Mouse (Mus musculus): ENCODE results near the gene Pi4k2a. TPM values are rescaled to one million over a fixed set of nuclear protein-coding genes. Genes with fewer than 3 reads are reported as not detected.

Gene Pi4k2a
- polyA plus RNA-seq (2015; fragmentation: Illumina TruSeq; extraction: RNeasy Lipid Tissue Mini Kit (QIAGEN cat#74804); ENCODE audit: insufficient read depth, low replicate concordance): 19.3 TPM

GRCm38 (mm10) chr19:42089748-42090595 lies at the start of gene Pi4k2a:
Gene Pi4k2a (plus strand): TSS chr19:42090470.

GRCm38 (mm10) chr19:42045269-42046102 lies 44.8 kb upstream of the Pi4k2a start, which contains the start of gene Hoga1:
Gene Hoga1 (plus strand): TSS chr19:42045610.

GRCm38 (mm10) chr19:42051948-42052347 lies 38.3 kb upstream of the Pi4k2a start, which contains the start of gene 4933411K16Rik:
Gene 4933411K16Rik (plus strand): TSS chr19:42052248.

GRCm38 (mm10) chr19:42086166-42086565 lies 4.1 kb upstream of the Pi4k2a start, which contains the start of gene Morn4:
Gene Morn4 (minus strand): TSS chr19:42086357.

GRCm38 (mm10) chr19:42128787-42129508 lies 38.7 kb downstream of the Pi4k2a start, which contains the start of gene Avpi1:
Gene Avpi1 (minus strand): TSS chr19:42129059.

GRCm38 (mm10) chr19:42147170-42147768 lies 57.0 kb downstream of the Pi4k2a start, which contains the start of gene Marveld1:
Gene Marveld1 (plus strand): TSS chr19:42147400.

GRCm38 (mm10) chr19:42163764-42164163 lies 73.5 kb downstream of the Pi4k2a start, which contains the start of gene Zfyve27:
Gene Zfyve27 (plus strand): TSS chr19:42163951.

Other genes starting within 250 kb of the Pi4k2a start
- 6.5 TPM for gene Frat2, start 242.3 kb upstream of the Pi4k2a start, polyA plus RNA-seq (2015; fragmentation: Illumina TruSeq; extraction: RNeasy Lipid Tissue Mini Kit (QIAGEN cat#74804); ENCODE audit: insufficient read depth, low replicate concordance)
- 6.1 TPM for gene Rrp12, start 194.3 kb upstream of the Pi4k2a start, polyA plus RNA-seq (2015; fragmentation: Illumina TruSeq; extraction: RNeasy Lipid Tissue Mini Kit (QIAGEN cat#74804); ENCODE audit: insufficient read depth, low replicate concordance)
- 103 TPM for gene Pgam1, start 178.5 kb upstream of the Pi4k2a start, polyA plus RNA-seq (2015; fragmentation: Illumina TruSeq; extraction: RNeasy Lipid Tissue Mini Kit (QIAGEN cat#74804); ENCODE audit: insufficient read depth, low replicate concordance)
- 43.0 TPM for gene Exosc1, start 157.0 kb upstream of the Pi4k2a start, polyA plus RNA-seq (2015; fragmentation: Illumina TruSeq; extraction: RNeasy Lipid Tissue Mini Kit (QIAGEN cat#74804); ENCODE audit: insufficient read depth, low replicate concordance)
- 57.5 TPM for gene Zdhhc16, start 157.0 kb upstream of the Pi4k2a start, polyA plus RNA-seq (2015; fragmentation: Illumina TruSeq; extraction: RNeasy Lipid Tissue Mini Kit (QIAGEN cat#74804); ENCODE audit: insufficient read depth, low replicate concordance)
- 44.2 TPM for gene Mms19, start 109.3 kb upstream of the Pi4k2a start, polyA plus RNA-seq (2015; fragmentation: Illumina TruSeq; extraction: RNeasy Lipid Tissue Mini Kit (QIAGEN cat#74804); ENCODE audit: insufficient read depth, low replicate concordance)
- gene Ubtd1, start 108.7 kb upstream of the Pi4k2a start, polyA plus RNA-seq (2015; fragmentation: Illumina TruSeq; extraction: RNeasy Lipid Tissue Mini Kit (QIAGEN cat#74804); ENCODE audit: insufficient read depth, low replicate concordance): 2.3 TPM
- gene Ankrd2, start 54.5 kb upstream of the Pi4k2a start, polyA plus RNA-seq (2015; fragmentation: Illumina TruSeq; extraction: RNeasy Lipid Tissue Mini Kit (QIAGEN cat#74804); ENCODE audit: insufficient read depth, low replicate concordance): 1.9 TPM
- gene Hoga1, start 44.9 kb upstream of the Pi4k2a start, polyA plus RNA-seq (2015; fragmentation: Illumina TruSeq; extraction: RNeasy Lipid Tissue Mini Kit (QIAGEN cat#74804); ENCODE audit: insufficient read depth, low replicate concordance): 1.3 TPM
- gene 4933411K16Rik, start 38.2 kb upstream of the Pi4k2a start, polyA plus RNA-seq (2015; fragmentation: Illumina TruSeq; extraction: RNeasy Lipid Tissue Mini Kit (QIAGEN cat#74804); ENCODE audit: insufficient read depth, low replicate concordance): 0.23 TPM
- 0.28 TPM for gene Morn4, start 4.1 kb upstream of the Pi4k2a start, polyA plus RNA-seq (2015; fragmentation: Illumina TruSeq; extraction: RNeasy Lipid Tissue Mini Kit (QIAGEN cat#74804); ENCODE audit: insufficient read depth, low replicate concordance)
- 8.0 TPM for gene Avpi1, start 38.6 kb downstream of the Pi4k2a start, polyA plus RNA-seq (2015; fragmentation: Illumina TruSeq; extraction: RNeasy Lipid Tissue Mini Kit (QIAGEN cat#74804); ENCODE audit: insufficient read depth, low replicate concordance)
- 42.8 TPM for gene Marveld1, start 56.9 kb downstream of the Pi4k2a start, polyA plus RNA-seq (2015; fragmentation: Illumina TruSeq; extraction: RNeasy Lipid Tissue Mini Kit (QIAGEN cat#74804); ENCODE audit: insufficient read depth, low replicate concordance)
- 30.0 TPM for gene Zfyve27, start 73.5 kb downstream of the Pi4k2a start, polyA plus RNA-seq (2015; fragmentation: Illumina TruSeq; extraction: RNeasy Lipid Tissue Mini Kit (QIAGEN cat#74804); ENCODE audit: insufficient read depth, low replicate concordance)
- not detected for gene Sfrp5, start 111.8 kb downstream of the Pi4k2a start, polyA plus RNA-seq (2015; fragmentation: Illumina TruSeq; extraction: RNeasy Lipid Tissue Mini Kit (QIAGEN cat#74804); ENCODE audit: insufficient read depth, low replicate concordance)
- gene Golga7b, start 157.1 kb downstream of the Pi4k2a start, polyA plus RNA-seq (2015; fragmentation: Illumina TruSeq; extraction: RNeasy Lipid Tissue Mini Kit (QIAGEN cat#74804); ENCODE audit: insufficient read depth, low replicate concordance): not detected

All from spleen, adult 10 weeks (tissue).